Mouse (Mus musculus) liver, postnatal 0 days (tissue): ENCODE data around the gene Hoga1.

ENCODE experiments used
- CTCF ChIP-seq: sonication (generic); IDR thresholded peaks from 2 replicates; pipeline ENCODE4 v1.5.1; 2016; ENCODE audit warnings: antibody characterized with exemption, low read depth
- EP300 ChIP-seq: IDR thresholded peaks from 2 replicates; pipeline ENCODE4 v1.6.1; 2016; ENCODE audit warnings: antibody characterized with exemption, low read depth, mild to moderate bottlenecking

DNA sequence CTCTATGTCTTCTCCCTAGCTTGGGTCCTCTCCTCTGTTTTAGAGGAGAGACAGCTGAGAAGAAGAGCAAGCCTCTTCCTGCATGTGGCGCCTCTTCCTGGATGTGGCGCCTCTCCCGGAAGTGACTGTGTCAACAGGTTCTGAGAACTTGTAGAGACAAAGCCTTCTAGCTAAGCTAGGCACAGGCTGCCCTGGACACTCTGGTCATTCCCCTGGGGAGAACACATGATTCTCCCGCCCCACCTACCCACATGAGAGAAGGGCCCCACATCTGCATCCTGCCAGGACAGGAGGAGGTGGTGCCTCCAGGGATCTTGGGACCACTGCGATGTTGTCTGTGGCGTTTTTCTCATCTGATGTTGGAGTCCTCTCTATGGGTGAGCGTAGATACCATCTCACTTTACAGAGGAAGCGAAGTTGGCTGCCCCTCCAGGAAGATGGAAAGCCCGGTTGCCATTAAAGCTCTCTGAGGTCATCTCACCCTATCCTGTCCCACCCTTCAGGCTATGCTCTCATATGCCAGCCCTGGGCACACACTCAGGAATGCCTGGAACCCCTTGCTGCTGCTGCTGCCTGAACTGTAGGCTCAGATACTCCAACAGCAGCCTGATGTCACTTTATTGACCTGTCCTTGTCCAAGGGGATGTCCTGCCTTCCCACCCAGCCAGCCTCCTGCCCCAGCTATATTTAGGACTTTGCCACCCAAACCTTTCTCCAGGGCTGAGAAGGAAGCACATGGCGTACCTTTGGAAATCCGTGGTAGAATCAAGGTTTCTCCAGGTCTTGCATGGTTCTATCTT is 23.2 kb downstream of the Hoga1 start:
- TF ChIP-seq CTCF = no peak
- no peak for TF ChIP-seq EP300
